Mouse (Mus musculus): Measurements from ENCODE around the gene Parp12. TPM values are rescaled to one million over a fixed set of nuclear protein-coding genes. Genes with fewer than 3 reads are reported as not detected.
A peak's percentile ranks its signal among the peaks of the same experiment; 100 is the strongest.

Parp12 gene
- total RNA-seq, 4 experiments from 2014 or later: 6.1 to 11.6 (median 8.3) TPM

- DNase-seq (ENCODE audit: low spot score in 2 of 2): no peak
These were observed 59.8 kb downstream of the Parp12 start for GRCm38 (mm10) chr6:39058389-39058788.

DNA sequence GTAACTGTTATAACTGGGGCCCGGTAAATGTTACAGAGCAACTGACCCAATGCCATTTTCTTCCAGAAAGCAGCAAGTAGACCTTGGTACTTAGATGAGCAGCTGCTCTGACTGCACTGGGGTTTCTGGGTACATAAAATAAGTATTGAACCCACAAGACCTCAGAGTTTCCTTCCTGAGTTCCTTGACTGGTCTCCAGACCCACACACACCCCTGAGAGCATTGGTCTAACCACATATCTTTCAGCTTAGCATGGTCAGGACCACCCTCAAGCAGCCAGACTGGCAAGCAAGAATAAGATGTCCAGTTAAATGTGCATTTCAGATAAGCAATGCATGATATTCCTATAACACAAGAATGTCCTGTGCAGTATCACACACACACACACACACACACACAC is 61.0 kb downstream of the Parp12 start:
- no peak for DNase-seq (ENCODE audit: low spot score in 2 of 2)

GRCm38 (mm10) chr6:39055831-39056261 is 62.3 kb downstream of the Parp12 start:
- no peak for DNase-seq (ENCODE audit: low spot score in 2 of 2)

- no peak for DNase-seq (ENCODE audit: low spot score in 2 of 2)
These were observed 63.2 kb downstream of the Parp12 start for GRCm38 (mm10) chr6:39054878-39055508.

DNA sequence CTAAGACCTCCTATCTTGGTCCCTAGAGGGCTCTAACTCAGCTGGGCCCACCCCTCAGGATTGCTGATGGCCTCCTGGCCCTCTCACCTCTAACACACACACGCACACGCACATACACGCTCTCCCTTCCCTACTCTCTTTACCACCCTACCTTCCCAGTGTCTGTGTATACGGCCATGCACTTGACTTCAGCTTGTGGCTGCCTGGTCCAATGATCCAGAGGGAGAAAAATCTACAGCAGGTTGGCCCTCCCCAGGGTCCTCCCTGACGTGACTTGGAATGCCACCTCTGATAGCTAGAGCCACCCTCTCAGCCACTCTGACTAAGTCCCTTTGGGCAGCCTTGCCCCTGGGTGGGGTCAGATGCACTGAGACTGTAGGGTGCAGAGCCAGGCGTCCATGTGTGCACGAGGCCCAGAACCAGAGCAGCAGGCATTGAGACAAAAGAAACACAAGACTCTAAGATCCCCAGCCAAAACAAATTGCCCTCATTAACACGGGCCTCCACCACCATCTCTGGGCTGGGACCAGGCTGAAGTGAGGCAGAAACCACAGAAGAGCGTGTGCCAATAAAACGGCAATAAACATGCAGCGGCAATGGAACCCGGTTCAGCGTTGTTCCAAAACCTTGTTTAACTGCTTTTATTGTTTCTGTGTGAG is 63.8 kb downstream of the Parp12 start:
- DNase-seq (ENCODE audit: low spot score in 2 of 2): no peak

- DNase-seq (ENCODE audit: low spot score in 2 of 2): no peak
These were observed 65.5 kb downstream of the Parp12 start for GRCm38 (mm10) chr6:39052636-39053035.

DNA sequence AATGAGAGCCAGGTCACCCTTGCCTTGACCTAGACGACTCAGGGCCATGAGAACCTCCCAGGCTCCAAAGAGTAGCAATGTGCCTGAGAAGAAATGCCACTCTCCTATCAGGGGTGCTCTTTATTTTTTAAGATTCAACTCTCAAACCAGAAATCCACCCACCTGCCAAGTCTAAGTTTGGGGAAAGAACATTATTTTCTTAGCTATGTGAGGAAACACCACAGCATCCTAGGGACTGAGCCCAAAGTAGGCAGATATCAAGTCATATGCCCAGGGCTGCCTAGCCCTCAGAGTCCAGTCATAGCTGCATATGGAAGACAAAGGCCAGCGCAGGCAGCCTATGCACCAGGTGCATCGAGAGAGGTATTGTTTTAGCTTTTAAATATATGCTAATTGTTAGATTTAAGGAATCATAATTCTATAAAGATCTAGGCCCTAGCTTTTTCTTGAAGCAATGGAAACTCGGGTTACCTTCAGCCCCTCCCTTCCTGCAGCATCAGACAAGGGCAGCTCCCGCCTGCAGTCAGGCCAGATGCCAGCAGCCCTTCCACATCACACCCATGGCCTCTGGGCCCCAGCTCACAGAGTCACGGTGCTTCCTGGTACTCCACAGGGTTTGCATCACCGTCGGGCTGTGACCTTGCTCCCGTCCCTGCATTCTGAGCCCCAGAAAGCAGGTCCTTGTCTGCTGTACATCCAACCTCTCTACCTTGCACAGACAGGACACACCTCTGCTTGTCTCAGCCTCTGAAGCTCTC is 66.2 kb downstream of the Parp12 start:
- DNase-seq (ENCODE audit: low spot score in 2 of 2): no peak

DNA sequence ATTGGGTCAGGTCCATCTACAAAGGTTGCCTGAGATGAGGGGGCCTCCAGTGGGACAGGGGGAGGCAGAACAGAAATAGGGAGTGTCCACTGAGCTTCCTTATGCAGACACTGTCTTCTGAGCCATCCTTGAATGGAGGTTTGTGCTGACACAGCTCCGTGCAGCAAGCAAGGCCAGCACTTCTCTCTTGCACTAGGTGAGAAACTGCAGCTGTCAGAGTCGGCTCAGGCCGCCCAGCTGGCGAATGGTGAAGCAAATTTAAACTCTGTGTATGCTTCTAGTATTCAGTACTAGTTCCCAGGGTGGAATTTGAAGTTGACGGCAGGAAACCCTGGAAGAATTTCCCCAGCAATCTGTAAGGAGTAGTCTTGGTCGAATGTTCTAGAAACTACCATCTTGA is 67.3 kb downstream of the Parp12 start:
- DNase-seq (ENCODE audit: low spot score in 2 of 2): no peak

GRCm38 (mm10) chr6:39049141-39049540 is 69.0 kb downstream of the Parp12 start:
- no peak for DNase-seq (ENCODE audit: low spot score in 2 of 2)

DNA sequence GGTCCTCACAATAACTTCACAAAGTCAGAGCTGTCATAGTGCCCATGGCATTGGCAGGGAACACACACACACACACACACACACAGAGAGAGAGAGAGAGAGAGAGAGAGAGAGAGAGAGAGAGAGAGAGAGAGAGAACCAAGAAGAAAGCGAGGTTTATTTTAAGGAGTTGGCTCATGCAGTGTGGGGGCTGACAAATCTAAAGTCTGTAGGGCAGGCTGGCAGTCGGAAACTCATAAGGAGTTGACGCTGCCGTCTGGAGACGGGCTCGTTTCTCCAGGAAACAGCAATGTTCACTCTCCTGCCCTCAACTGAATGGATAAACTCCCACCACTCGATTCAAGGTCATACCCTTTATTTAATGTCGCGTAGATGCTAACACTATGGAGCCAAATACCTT is 77.7 kb downstream of the Parp12 start:
- peak in 1 of 2 experiments; percentile 12 for DNase-seq (ENCODE audit: low spot score in 2 of 2)

Other genes starting within 250 kb of the Parp12 start
- gene Tbxas1, start 242.9 kb downstream of the Parp12 start, total RNA-seq (2022): 10 to 100 TPM in 2 of 4 experiments, 1 to 10 TPM in 2; 2.1 to 16.8 (median 7.6) TPM
- gene Hipk2, start 242.2 kb downstream of the Parp12 start, total RNA-seq (2022): 10 to 100 TPM; 64.8 to 69.9 (median 67.6) TPM
- 10 to 100 TPM; 32.8 to 56.7 (median 45.0) TPM for gene Kdm7a, start 88.4 kb upstream of the Parp12 start, total RNA-seq (2022)

Data from layer of hippocampus, adult 8-10 months (tissue).